Mouse (Mus musculus) kidney, embryonic 15.5 days (tissue): ENCODE results near the gene Olfr16. TPM values are rescaled to one million over a fixed set of nuclear protein-coding genes. Genes with fewer than 3 reads are reported as not detected.

Experiments used
- polyA plus RNA-seq: library from polyadenylated mRNA; unstranded; fragments of >200 nt; fragmentation: Nextera tagmentation; extraction: Ambion mirVana; gene quantifications from 2 replicates; pipeline ENCODE4 v1.2.1, GENCODE M21; 2015

Gene Olfr16
- polyA plus RNA-seq, 1 experiment from 2014 or later: not detected

Other genes starting within 250 kb of the Olfr16 start
- 2.1 and 2.7 TPM in 2 replicates for gene Apcs, start 55.4 kb upstream of the Olfr16 start, polyA plus RNA-seq
- gene Olfr1408, start 187.0 kb downstream of the Olfr16 start, polyA plus RNA-seq: not detected in 2 replicates
- not detected in 2 replicates for gene Olfr1406, start 240.2 kb downstream of the Olfr16 start, polyA plus RNA-seq
- not detected in 2 replicates for gene Olfr218, start 247.4 kb downstream of the Olfr16 start, polyA plus RNA-seq